Mouse (Mus musculus) kidney, adult 2 months (tissue): ENCODE data around the gene Col1a2. TPM values are rescaled to one million over a fixed set of nuclear protein-coding genes. Genes with fewer than 3 reads are reported as not detected.

ENCODE experiments used
- DNase-seq: peaks from one replicate; pipeline ENCODE4 v3.0.0; 2021
- H3K27ac ChIP-seq: fragments of 200-500 bp; 2 replicates; pipeline ENCODE4 v1.5.1; 2012; ENCODE audit warnings: low read depth, low read length, control low read depth, inconsistent platforms; ENCODE audit not compliant: insufficient read depth
- H3K27me3 ChIP-seq: fragments of 200-500 bp; replicated peaks from 2 replicates; pipeline ENCODE4 v1.6.1; 2012; ENCODE audit warnings: mild to moderate bottlenecking, moderate library complexity, low read length, inconsistent platforms; ENCODE audit not compliant: control insufficient read depth, insufficient read depth
- H3K36me3 ChIP-seq: fragments of 200-500 bp; 2 replicates; pipeline ENCODE4 v1.6.1; 2012; ENCODE audit warnings: mild to moderate bottlenecking, moderate library complexity, low read length, inconsistent platforms; ENCODE audit not compliant: control insufficient read depth, insufficient read depth
- H3K4me1 ChIP-seq: fragments of 200-500 bp; 2 replicates; pipeline ENCODE4 v1.6.1; 2011; ENCODE audit warnings: low read length; ENCODE audit not compliant: control insufficient read depth, insufficient read depth
- H3K4me3 ChIP-seq: fragments of 200-500 bp; 2 replicates; pipeline ENCODE4 v1.5.1; 2011; ENCODE audit warnings: mild to moderate bottlenecking, low read depth, low read length, control low read depth; ENCODE audit not compliant: insufficient read depth
- CTCF ChIP-seq: fragments of 200-500 bp; conservative IDR thresholded peaks from 2 replicates; pipeline ENCODE4 v1.5.1; 2011; ENCODE audit warnings: low read depth, mild to moderate bottlenecking, control low read depth, low read length, moderate library complexity, mixed read lengths; ENCODE audit not compliant: insufficient read depth, insufficient read length
- POLR2A ChIP-seq: fragments of 200-500 bp; IDR thresholded peaks from one replicate; pipeline ENCODE4 v1.6.1; 2011; ENCODE audit warnings: low read depth, low read length, control low read depth
- WGBS: fragments of 180-500 bp; shearing (Covaris S2); methylation state at CpG from one replicate; pipeline ENCODE4 v1.1.7; 2018; 5-methylcytosine and 5-hydroxymethylcytosine counted together
- polyA plus RNA-seq: library from polyadenylated mRNA; depleted of rRNA; stranded (reverse); fragments of >200 nt; gene quantifications from 2 replicates; pipeline ENCODE4 v1.2.3, GENCODE M21; 2012; rRNA removed

Gene Col1a2
- polyA plus RNA-seq, 1 experiment: 67.9 TPM

DNA sequence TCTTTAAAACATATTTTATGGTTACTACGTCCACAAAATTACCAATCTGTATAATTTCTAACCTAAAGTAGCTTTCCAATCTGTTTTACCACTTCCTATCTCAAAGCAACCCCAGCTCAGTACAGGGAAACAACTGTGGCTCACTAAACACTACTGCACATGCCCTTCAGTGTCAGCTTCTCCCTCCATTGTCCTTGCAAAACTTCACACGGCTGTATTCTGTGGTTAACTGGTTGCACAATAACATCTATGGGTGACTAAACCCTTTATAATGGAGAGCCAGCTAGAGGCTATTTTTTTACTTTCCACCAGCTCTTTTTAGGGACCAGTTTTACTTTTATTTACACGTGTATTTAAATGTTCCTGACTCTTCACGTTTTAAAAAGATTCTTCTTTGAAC is 83.3 kb downstream of the Col1a2 start:
- Histone ChIP-seq H3K27ac (no peak overlapping the region), H3K27me3 (no peaks in the 10 kb centered on the region), H3K4me3 (no peak overlapping the region), H3K4me1 (no peaks in the 10 kb centered on the region), H3K36me3 (no peaks in the 10 kb centered on the region)
- TF ChIP-seq POLR2A (no peak), CTCF (no peak)
- no peak for DNase-seq
- WGBS: 78% methylated on average over 4 of the region's 4 CpGs

DNA sequence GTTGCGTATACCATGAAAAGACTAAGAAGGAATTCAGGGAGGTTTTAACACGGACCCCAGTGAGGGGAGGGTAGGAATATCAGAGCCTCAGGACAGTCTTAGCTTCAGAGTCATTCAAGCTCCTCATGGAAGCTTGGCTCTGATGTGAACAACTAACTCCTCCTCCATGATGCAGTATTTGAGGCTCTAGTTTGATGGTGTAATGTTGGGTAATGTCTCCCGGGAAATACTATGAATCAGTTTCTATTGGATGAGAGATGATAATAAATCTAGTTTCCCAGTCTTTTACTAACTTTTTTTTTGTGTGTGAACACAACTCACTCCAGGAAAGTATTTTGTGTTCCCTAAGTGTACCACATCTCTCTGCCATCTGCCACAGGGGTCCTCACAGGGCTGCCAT is 84.1 kb downstream of the Col1a2 start:
- Histone ChIP-seq H3K36me3 (no peaks in the 10 kb centered on the region), H3K4me1 (no peaks in the 10 kb centered on the region), H3K27ac (no peak overlapping the region), H3K4me3 (no peak overlapping the region), H3K27me3 (no peaks in the 10 kb centered on the region)
- TF ChIP-seq CTCF (no peak), POLR2A (no peak)
- DNase-seq: no peak
- 90% methylated on average over 3 of the region's 3 CpGs for WGBS

DNA sequence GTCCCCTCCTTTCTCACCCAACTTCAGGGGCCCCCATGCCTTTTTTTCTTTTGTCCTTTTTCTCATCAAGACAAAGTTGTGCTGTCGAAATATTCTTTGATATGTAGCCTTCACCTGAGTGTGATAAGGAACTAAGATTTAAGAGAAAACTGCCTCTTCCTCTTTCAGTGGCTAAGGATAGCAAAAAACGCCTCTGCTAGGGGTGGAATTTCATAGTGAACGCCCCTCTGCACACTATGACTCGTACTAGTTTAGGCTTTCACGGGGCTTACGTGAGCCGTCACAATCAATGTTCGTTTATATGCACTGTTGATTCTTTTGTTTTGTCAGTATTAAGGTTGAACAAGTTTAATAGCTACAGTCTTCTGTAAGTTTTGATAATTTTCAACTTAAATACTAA is 85.5 kb downstream of the Col1a2 start:
- WGBS: 33% methylated on average over 8 of the region's 8 CpGs

More for the DNA sequence above, 85.5 kb downstream of the Col1a2 start:
- DNase-seq: no peak
- Histone ChIP-seq H3K27me3 (no peaks in the 10 kb centered on the region), H3K27ac (no peak overlapping the region), H3K36me3 (no peaks in the 10 kb centered on the region), H3K4me3 (no peak overlapping the region), H3K4me1 (no peaks in the 10 kb centered on the region)
- TF ChIP-seq POLR2A (no peak), CTCF (no peak)

Other genes starting within 250 kb of the Col1a2 start
- 12.7 and 15.1 TPM in 2 replicates for gene Casd1, start 96.0 kb downstream of the Col1a2 start, polyA plus RNA-seq
- gene Sgce, start 242.4 kb downstream of the Col1a2 start, polyA plus RNA-seq: 7.0 and 8.0 TPM in 2 replicates
- gene Peg10, start 242.5 kb downstream of the Col1a2 start, polyA plus RNA-seq: 0.27 and 0.77 TPM in 2 replicates